Mouse (Mus musculus) liver, postnatal 0 days (tissue): ENCODE data around the gene Atp2a1. TPM values are rescaled to one million over a fixed set of nuclear protein-coding genes. Genes with fewer than 3 reads are reported as not detected.
"Not testable (repeated sequence)": the region's sequence is repeated elsewhere in the genome, so short reads cannot be mapped to it uniquely, and the experiment has no call there.

Source experiments
- ATAC-seq: fragments of 200-750 bp; cut with Nextera tagmentation; 2 replicates; pipeline ENCODE4 v1.8.0; 2017; ENCODE audit warnings: mild to moderate bottlenecking, moderate library complexity
- DNase-seq: peaks from one replicate; pipeline ENCODE4 v3.0.0-alpha.2; 2016
- H3K27ac ChIP-seq: fragments of 300-500 bp; sonication (generic); 2 replicates; pipeline ENCODE4 v1.5.1; 2014; ENCODE audit warnings: antibody characterized with exemption, moderate library complexity, mild to moderate bottlenecking, low read depth
- H3K27me3 ChIP-seq: fragments of 300-500 bp; sonication (generic); 2 replicates; pipeline ENCODE4 v1.6.1; 2014; ENCODE audit warnings: low read length, control low read depth, mixed read lengths; ENCODE audit not compliant: insufficient read depth
- H3K36me3 ChIP-seq: fragments of 300-500 bp; sonication (generic); replicated peaks from 2 replicates; pipeline ENCODE4 v1.6.1; 2014; ENCODE audit warnings: mild to moderate bottlenecking, control low read depth, low read length, moderate library complexity, mixed read lengths; ENCODE audit not compliant: insufficient read depth
- H3K4me1 ChIP-seq: fragments of 300-500 bp; sonication (generic); 2 replicates; pipeline ENCODE4 v1.6.1; 2014; ENCODE audit warnings: antibody characterized with exemption, mild to moderate bottlenecking, control low read depth; ENCODE audit not compliant: insufficient read depth
- H3K4me2 ChIP-seq: fragments of 300-500 bp; sonication (generic); 2 replicates; pipeline ENCODE4 v1.6.1; 2014; ENCODE audit warnings: low read depth, mild to moderate bottlenecking, low read length, moderate library complexity, mixed read lengths
- H3K4me3 ChIP-seq: fragments of 300-500 bp; sonication (generic); 2 replicates; pipeline ENCODE4 v1.5.1; 2014; ENCODE audit warnings: low read depth, low read length
- H3K9ac ChIP-seq: fragments of 300-500 bp; sonication (generic); replicated peaks from 2 replicates; pipeline ENCODE4 v1.6.1; 2014; ENCODE audit warnings: mild to moderate bottlenecking, moderate library complexity
- H3K9me3 ChIP-seq: fragments of 300-500 bp; sonication (generic); 2 replicates; pipeline ENCODE4 v1.6.1; 2016; ENCODE audit warnings: mild to moderate bottlenecking, control low read depth, low read length, mixed read lengths
- CTCF ChIP-seq: sonication (generic); IDR thresholded peaks from 2 replicates; pipeline ENCODE4 v1.5.1; 2016; ENCODE audit warnings: antibody characterized with exemption, low read depth
- EP300 ChIP-seq: IDR thresholded peaks from 2 replicates; pipeline ENCODE4 v1.6.1; 2016; ENCODE audit warnings: antibody characterized with exemption, low read depth, mild to moderate bottlenecking
- WGBS: fragments of 180-500 bp; shearing (Covaris S2); extraction: QIAGEN DNeasy Blood & Tissue Kit; methylation state at CpG from one replicate; pipeline ENCODE4 v1.1.7; 2014; ENCODE audit not compliant: insufficient replicate concordance; 5-methylcytosine and 5-hydroxymethylcytosine counted together
- polyA plus RNA-seq: library from polyadenylated mRNA; unstranded; fragments of >200 nt; fragmentation: Nextera tagmentation; extraction: Ambion mirVana; gene quantifications from 2 replicates; pipeline ENCODE4 v1.2.1, GENCODE M21; 2015

The Atp2a1 gene
- polyA plus RNA-seq, 1 experiment from 2014 or later = 2.2 TPM

- Histone ChIP-seq H3K4me1 (no peaks in the 10 kb centered on the region), H3K4me2 (no peak overlapping the region), H3K27ac (peak overlapping the region; percentile 76), H3K27me3 (no peaks in the 10 kb centered on the region), H3K36me3 (no peaks in the 10 kb centered on the region), H3K9ac (no peak overlapping the region), H3K9me3 (no peaks in the 10 kb centered on the region), H3K4me3 (no peak overlapping the region)
- TF ChIP-seq EP300 (no peak), CTCF (no peak)
- ATAC-seq (no peak), DNase-seq (no peak)
- 74% methylated on average over 4 of the region's 4 CpGs for WGBS
Observed at GRCm38 (mm10) chr7:126417606-126418005, 45.3 kb downstream of the Atp2a1 start.

DNA sequence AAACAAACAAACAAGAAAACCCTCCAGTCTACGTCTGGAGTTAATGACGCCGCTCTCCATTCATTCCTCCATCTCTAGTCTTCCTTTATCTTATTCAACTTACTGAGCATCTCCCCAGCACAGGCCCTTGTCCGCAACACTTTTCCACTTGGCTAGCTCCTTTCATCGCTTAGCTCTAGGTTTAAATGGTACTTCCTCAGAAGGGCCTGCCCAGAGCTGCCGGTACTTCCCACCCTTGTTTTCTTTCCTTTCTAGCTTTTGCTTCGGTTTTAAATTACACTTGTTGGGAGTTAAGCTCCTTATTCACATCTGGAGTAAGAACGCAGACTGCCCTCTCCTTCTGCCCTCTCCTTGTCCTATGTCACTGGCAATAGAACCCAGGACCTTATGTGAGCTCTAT, 45.9 kb downstream of the Atp2a1 start:
- H3K9me3 ChIP-seq = no peaks in the 10 kb centered on the region
- H3K9ac ChIP-seq = no peak overlapping the region
- no peak overlapping the region for H3K4me3 ChIP-seq
- H3K4me2 ChIP-seq = peak overlapping the region; percentile 30; the same call in 1 of the 2 replicates
- WGBS = 41% methylated on average over 8 of the region's 8 CpGs
- no peaks in the 10 kb centered on the region for H3K4me1 ChIP-seq
- no peaks in the 10 kb centered on the region for H3K27me3 ChIP-seq
- no peak for DNase-seq
- H3K27ac ChIP-seq = peak overlapping the region; percentile 76
- TF ChIP-seq CTCF (no peak), EP300 (no peak)
- ATAC-seq = peak; percentile 37; the same call in 1 of the 2 replicates
- H3K36me3 ChIP-seq = no peaks in the 10 kb centered on the region

GRCm38 (mm10) chr7:126416615-126417014, 46.3 kb downstream of the Atp2a1 start:
- Histone ChIP-seq H3K4me1 (no peaks in the 10 kb centered on the region), H3K27ac (peak overlapping the region; percentile 76), H3K4me3 (no peak overlapping the region), H3K9ac (no peak overlapping the region), H3K27me3 (no peaks in the 10 kb centered on the region), H3K36me3 (no peaks in the 10 kb centered on the region), H3K9me3 (no peaks in the 10 kb centered on the region), H3K4me2 (no peak overlapping the region)
- DNase-seq (peak; percentile 23), ATAC-seq (peak; percentile 68)
- TF ChIP-seq CTCF = no peak
- TF ChIP-seq EP300 = no peak
- 30% methylated on average over 2 of the region's 2 CpGs for WGBS

GRCm38 (mm10) chr7:126414725-126415124, 48.2 kb downstream of the Atp2a1 start, which contains the start of gene Cd19:
Gene Cd19 (minus strand): TSS chr7:126414889.
- H3K27me3 ChIP-seq = no peaks in the 10 kb centered on the region
- peak within 1 kb of the TSS; percentile 51; the same call in 1 of the 2 replicates for H3K27ac ChIP-seq
- H3K36me3 ChIP-seq = no peaks in the 10 kb centered on the region
- no peak for DNase-seq
- peak within 1 kb of the TSS; percentile 49 for H3K4me2 ChIP-seq
- no peak for ATAC-seq
- H3K9me3 ChIP-seq = no peaks in the 10 kb centered on the region
- TF ChIP-seq EP300 (no peak), CTCF (no peak)
- no peaks in the 10 kb centered on the region for H3K4me1 ChIP-seq
- peak within 1 kb of the TSS; percentile 35 for H3K4me3 ChIP-seq
- H3K9ac ChIP-seq = peak within 1 kb of the TSS; percentile 26
- 78% methylated on average over 6 of the region's 6 CpGs for WGBS

- Histone ChIP-seq H3K4me2 (no peak overlapping the region), H3K9me3 (no peaks in the 10 kb centered on the region), H3K4me1 (no peaks in the 10 kb centered on the region), H3K9ac (no peak overlapping the region), H3K4me3 (no peak overlapping the region), H3K36me3 (no peaks in the 10 kb centered on the region), H3K27me3 (no peaks in the 10 kb centered on the region), H3K27ac (no peak overlapping the region)
- TF ChIP-seq CTCF (no peak), EP300 (no peak)
- ATAC-seq (no peak), DNase-seq (no peak)
- 83% methylated on average over 4 of the region's 4 CpGs for WGBS
Observed at GRCm38 (mm10) chr7:126411061-126411460, 51.8 kb downstream of the Atp2a1 start.

GRCm38 (mm10) chr7:126408686-126409085, 54.2 kb downstream of the Atp2a1 start:
- H3K27ac ChIP-seq = no peak overlapping the region
- TF ChIP-seq CTCF (no peak), EP300 (no peak)
- ATAC-seq (no peak), DNase-seq (no peak)
- no peak overlapping the region for H3K4me3 ChIP-seq
- no peaks in the 10 kb centered on the region for H3K9me3 ChIP-seq
- no peaks in the 10 kb centered on the region for H3K36me3 ChIP-seq
- H3K27me3 ChIP-seq = no peaks in the 10 kb centered on the region
- no peak overlapping the region for H3K4me2 ChIP-seq
- no peaks in the 10 kb centered on the region for H3K4me1 ChIP-seq
- H3K9ac ChIP-seq = no peak overlapping the region
- WGBS = 81% methylated on average over 2 of the region's 2 CpGs

DNA sequence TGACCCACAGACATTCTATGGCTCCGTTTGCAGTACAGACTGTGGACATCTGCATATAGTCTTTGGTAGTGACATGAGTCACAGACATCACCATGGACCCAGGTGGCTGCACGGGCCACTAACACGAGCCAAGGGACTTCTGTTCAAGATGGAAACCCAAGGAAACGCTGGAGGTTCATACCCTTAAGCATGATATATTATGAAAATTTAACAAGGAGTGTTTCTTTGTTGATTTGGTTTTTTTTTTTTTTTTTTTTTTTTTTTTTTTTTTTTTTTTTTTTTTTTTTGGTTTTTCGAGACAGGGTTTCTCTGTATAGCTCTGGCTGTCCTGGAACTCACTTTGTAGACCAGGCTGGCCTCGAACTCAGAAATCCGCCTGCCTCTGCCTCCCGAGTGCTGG, 60.4 kb downstream of the Atp2a1 start:
- H3K36me3 ChIP-seq, H3K4me3 ChIP-seq, ATAC-seq, H3K4me2 ChIP-seq, H3K27ac ChIP-seq, H3K27me3 ChIP-seq, H3K9me3 ChIP-seq, H3K4me1 ChIP-seq, DNase-seq, H3K9ac ChIP-seq: not testable (repeated sequence)
- 70% methylated on average over 7 of the region's 8 CpGs for WGBS
